Mouse (Mus musculus) MEL (cell line): Measurements from ENCODE around the gene Matn1. TPM values are rescaled to one million over a fixed set of nuclear protein-coding genes. Genes with fewer than 3 reads are reported as not detected.

Experiments
- DNase-seq: peaks from one replicate; pipeline ENCODE4 v3.0.0; 2011; ENCODE audit warnings: low read depth, low spot score
- H3K27ac ChIP-seq: 2 replicates; pipeline ENCODE4 v1.5.1; 2012; ENCODE audit warnings: low read depth, mild to moderate bottlenecking, control low read depth, low read length, moderate library complexity; ENCODE audit not compliant: control insufficient read depth
- H3K27me3 ChIP-seq, 2 experiments: fragments of 150-350 bp in 1 of 2; sonication (generic) in 1 of 2; 2 replicates each; pipeline ENCODE4 v1.6.1; 2012; ENCODE audit warnings: low read length in 2 of 2, mild to moderate bottlenecking in 2 of 2, improper control_type of control experiment in 1 of 2, moderate library complexity in 1 of 2; ENCODE audit not compliant: insufficient read depth in 2 of 2, control insufficient read depth in 1 of 2
- H3K36me3 ChIP-seq, 2 experiments: 2 replicates each; pipeline ENCODE4 v1.6.1; 2012 to 2014; ENCODE audit warnings: low read length in 2 of 2, improper control_type of control experiment in 1 of 2, inconsistent platforms in 1 of 2, mild to moderate bottlenecking in 1 of 2; ENCODE audit not compliant: insufficient read depth in 2 of 2, control insufficient read depth in 1 of 2
- H3K4me1 ChIP-seq, 2 experiments: fragments of 150-350 bp in 1 of 2; sonication (generic) in 1 of 2; 2 replicates each; pipeline ENCODE4 v1.6.1; 2012; ENCODE audit warnings: low read length in 2 of 2, improper control_type of control experiment in 1 of 2, mild to moderate bottlenecking in 1 of 2; ENCODE audit not compliant: insufficient read depth in 2 of 2, control insufficient read depth in 1 of 2
- H3K4me3 ChIP-seq, 2 experiments: fragments of 150-350 bp in 1 of 2; sonication (generic) in 1 of 2; 2 replicates each; pipeline ENCODE4 v1.5.1; 2012; ENCODE audit warnings: low read depth in 2 of 2, low read length in 2 of 2, mild to moderate bottlenecking in 2 of 2, moderate library complexity in 2 of 2, control low read depth in 1 of 2, improper control_type of control experiment in 1 of 2; ENCODE audit not compliant: control insufficient read depth in 1 of 2, insufficient read depth in 1 of 2
- H3K79me2 ChIP-seq: 2 replicates; pipeline ENCODE4 v1.6.1; 2012; ENCODE audit warnings: mild to moderate bottlenecking, low read length, moderate library complexity; ENCODE audit not compliant: control insufficient read depth, poor library complexity, insufficient read depth
- H3K9ac ChIP-seq: 2 replicates; pipeline ENCODE4 v1.6.1; 2012; ENCODE audit warnings: low read depth, mild to moderate bottlenecking, control low read depth, low read length, moderate library complexity; ENCODE audit not compliant: control insufficient read depth, poor library complexity, severe bottlenecking
- H3K9me3 ChIP-seq: fragments of 150-350 bp; sonication (generic); replicated peaks from 2 replicates; pipeline ENCODE4 v1.6.1; 2012; ENCODE audit warnings: mild to moderate bottlenecking, low read length, improper control_type of control experiment, moderate library complexity; ENCODE audit not compliant: insufficient read depth
- CHD2 ChIP-seq: IDR thresholded peaks from 2 replicates; pipeline ENCODE4 v1.6.1; 2011; ENCODE audit warnings: low read length, improper control_type of control experiment
- KAT2A ChIP-seq: conservative IDR thresholded peaks from 2 replicates; pipeline ENCODE4 v1.6.1; 2012; ENCODE audit warnings: low read depth, low read length, improper control_type of control experiment, inconsistent platforms
- MAFK ChIP-seq: IDR thresholded peaks from 2 replicates; pipeline ENCODE4 v1.6.1; 2011; ENCODE audit warnings: low read depth, mild to moderate bottlenecking, low read length, improper control_type of control experiment, borderline replicate concordance
- MAZ ChIP-seq: IDR thresholded peaks from 2 replicates; pipeline ENCODE4 v1.6.1; 2012; ENCODE audit warnings: low read depth, mild to moderate bottlenecking, inconsistent platforms, low read length, improper control_type of control experiment
- MYC ChIP-seq: IDR thresholded peaks from 2 replicates; pipeline ENCODE4 v1.6.1; 2011; ENCODE audit warnings: low read depth, mild to moderate bottlenecking, low read length, improper control_type of control experiment, moderate library complexity
- TCF12 ChIP-seq: IDR thresholded peaks from 2 replicates; pipeline ENCODE4 v1.6.1; 2014; ENCODE audit warnings: low read depth, mild to moderate bottlenecking, inconsistent platforms, low read length, improper control_type of control experiment, moderate library complexity
- ZMIZ1 ChIP-seq: IDR thresholded peaks from 2 replicates; pipeline ENCODE4 v1.6.1; 2012; ENCODE audit warnings: low read depth, mild to moderate bottlenecking, inconsistent platforms, low read length, improper control_type of control experiment, moderate library complexity
- ZNF384 ChIP-seq: IDR thresholded peaks from 2 replicates; pipeline ENCODE4 v1.6.1; 2012; ENCODE audit warnings: low read depth, mild to moderate bottlenecking, inconsistent platforms, low read length, improper control_type of control experiment
- polyA plus RNA-seq, 2 experiments: library from polyadenylated mRNA; stranded (reverse) in 1 of 2; unstranded in 1 of 2; fragments of >175 nt in 1 of 2; fragments of >200 nt in 1 of 2; gene quantifications; 2 replicates each; pipeline versions ENCODE4 v1.2.1 to v1.2.4; 2012; ENCODE audit warnings: low replicate concordance in 2 of 2, low read depth in 1 of 2; ENCODE audit not compliant: insufficient read length in 2 of 2, insufficient read depth in 1 of 2, missing spikeins in 1 of 2
- total RNA-seq: library from RNA; depleted of rRNA; stranded (reverse); fragments of 300-350 nt; gene quantifications from 2 replicates; pipeline ENCODE4 v1.2.3, GENCODE M21; 2012; rRNA removed

Matn1 gene
- total and polyA plus RNA-seq, 3 experiments, result not detected

DNA sequence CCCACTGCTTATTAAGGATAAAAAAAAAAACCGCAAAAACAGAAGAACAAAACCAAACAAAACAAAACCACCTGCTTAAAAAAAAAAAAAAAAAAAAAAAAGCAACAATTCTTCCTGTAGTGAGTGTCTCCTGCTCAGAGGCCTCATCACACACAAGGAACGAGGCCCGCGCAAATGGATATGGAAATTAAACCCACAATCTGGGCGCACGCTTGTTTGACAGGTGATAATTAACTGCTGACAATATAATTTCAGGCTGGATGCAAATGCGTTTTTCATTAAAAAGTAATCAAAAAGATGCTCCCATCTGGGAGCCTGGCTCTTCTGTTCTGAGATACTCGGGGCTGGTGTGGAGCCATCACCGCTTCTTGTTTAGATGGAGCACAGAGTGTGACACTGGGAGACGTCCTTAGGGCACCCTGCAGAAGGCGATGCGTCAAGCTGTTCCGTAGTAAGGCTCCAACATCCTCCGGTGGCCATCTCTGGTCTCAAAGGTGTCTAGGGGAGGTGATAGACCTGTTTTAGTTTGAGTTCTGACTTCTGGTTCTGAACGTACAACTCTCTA, 56.5 kb downstream of the Matn1 start:
- TF ChIP-seq MAZ, result no peak
- TF ChIP-seq MYC, result no peak
- no peak for TF ChIP-seq ZNF384
- no peak for TF ChIP-seq CHD2
- TF ChIP-seq KAT2A, result no peak
- TF ChIP-seq TCF12, result no peak
- no peak for TF ChIP-seq ZMIZ1
- TF ChIP-seq MAFK, result no peak
- H3K9ac ChIP-seq, result no peak overlapping the region
- H3K4me3 ChIP-seq, result no peak overlapping the region
- no peaks in the 10 kb centered on the region for H3K79me2 ChIP-seq
- H3K36me3 ChIP-seq, result no peaks in the 10 kb centered on the region
- H3K4me1 ChIP-seq, result no peaks in the 10 kb centered on the region
- H3K27ac ChIP-seq, result no peak overlapping the region
- no peak for DNase-seq
- no peaks in the 10 kb centered on the region for H3K9me3 ChIP-seq
- no peaks in the 10 kb centered on the region for H3K27me3 ChIP-seq

Other genes starting within 250 kb of the Matn1 start
- 0.46 and 0.62 TPM in 2 replicates for gene Sdc3, start 151.8 kb upstream of the Matn1 start, total RNA-seq
- 1 to 10 TPM in 1 of 2 experiments, not detected in 1; 6.7 TPM for gene Sdc3, start 151.8 kb upstream of the Matn1 start, polyA plus RNA-seq
- gene Laptm5, start 31.3 kb upstream of the Matn1 start, total RNA-seq, result 101 and 116 TPM in 2 replicates
- gene Laptm5, start 31.3 kb upstream of the Matn1 start, polyA plus RNA-seq, result 100 to 1,000 TPM; 234 to 696 TPM